Mouse (Mus musculus) embryo, embryonic 11 days (tissue): ENCODE measurements around the gene Acvr1b.

ENCODE experiments used
- DNase-seq: peaks from one replicate; pipeline ENCODE4 v3.0.0-alpha.2; 2015

Acvr1b gene

GRCm38 (mm10) chr15:101255842-101256462 is 82.1 kb downstream of the Acvr1b start:
- no peak for DNase-seq

- DNase-seq, result no peak
Measured at GRCm38 (mm10) chr15:101256463-101257206, 82.8 kb downstream of the Acvr1b start.

GRCm38 (mm10) chr15:101258420-101258819 is 84.6 kb downstream of the Acvr1b start:
- DNase-seq, result no peak

GRCm38 (mm10) chr15:101259922-101260321 is 86.1 kb downstream of the Acvr1b start:
- no peak for DNase-seq

GRCm38 (mm10) chr15:101260387-101260786 is 86.5 kb downstream of the Acvr1b start:
- peak; percentile 15 for DNase-seq

- DNase-seq, result no peak
Measured at GRCm38 (mm10) chr15:101260874-101261622, 87.2 kb downstream of the Acvr1b start.

- no peak for DNase-seq
Measured at GRCm38 (mm10) chr15:101262502-101262901, 88.6 kb downstream of the Acvr1b start.
